Mouse (Mus musculus) CH12.LX (cell line): Measurements from ENCODE around the gene Stmn1. TPM values are rescaled to one million over a fixed set of nuclear protein-coding genes. Genes with fewer than 3 reads are reported as not detected.
A peak's percentile ranks its signal among the peaks of the same experiment; 100 is the strongest.

Source experiments
- DNase-seq: peaks from one replicate; pipeline ENCODE4 v3.0.0-alpha.2; 2013; ENCODE audit errors: extremely low read depth
- H3K27ac ChIP-seq: 2 replicates; pipeline ENCODE4 v1.5.1; 2012; ENCODE audit warnings: low read depth, mild to moderate bottlenecking, control low read depth, moderate library complexity; ENCODE audit not compliant: insufficient read depth
- H3K27me3 ChIP-seq: replicated peaks from 2 replicates; pipeline ENCODE3; 2012; ENCODE audit warnings: inconsistent platforms
- H3K36me3 ChIP-seq, 2 experiments: replicated peaks in 1 of 2; 2 replicates each; pipeline versions ENCODE3 to v1.6.1; 2012; ENCODE audit warnings: inconsistent platforms in 1 of 2, low read length in 1 of 2, mild to moderate bottlenecking in 1 of 2, mixed read lengths in 1 of 2, moderate library complexity in 1 of 2; ENCODE audit not compliant: control insufficient read depth in 1 of 2, insufficient read depth in 1 of 2
- H3K4me1 ChIP-seq, 2 experiments: 2 replicates each; pipeline ENCODE4 v1.6.1; 2012; ENCODE audit warnings: inconsistent platforms in 1 of 2, moderate library complexity in 1 of 2; ENCODE audit not compliant: insufficient read depth in 2 of 2, control insufficient read depth in 1 of 2
- H3K4me2 ChIP-seq: 2 replicates; pipeline ENCODE4 v1.6.1; 2012; ENCODE audit warnings: low read depth, mild to moderate bottlenecking, control low read depth; ENCODE audit not compliant: poor library complexity, insufficient read depth, severe bottlenecking
- H3K4me3 ChIP-seq, 3 experiments: fragments of 150-350 bp in 1 of 3; sonication (generic) in 1 of 3; replicated peaks in 1 of 3; 2 replicates each; pipeline versions ENCODE3 to v1.5.1; 2011 to 2012; ENCODE audit warnings: low read depth in 2 of 3, low read length in 2 of 3, mild to moderate bottlenecking in 2 of 3, moderate library complexity in 2 of 3, control low read depth in 1 of 3, improper control_type of control experiment in 1 of 3, inconsistent platforms in 1 of 3, mixed read lengths in 1 of 3; ENCODE audit not compliant: poor library complexity in 1 of 3
- H3K79me2 ChIP-seq: replicated peaks from 2 replicates; pipeline ENCODE4 v1.6.1; 2012; ENCODE audit warnings: mild to moderate bottlenecking, moderate library complexity; ENCODE audit not compliant: control insufficient read depth, poor library complexity, insufficient read depth, severe bottlenecking; ENCODE audit errors: extremely low read depth
- H3K9ac ChIP-seq: 2 replicates; pipeline ENCODE4 v1.6.1; 2012; ENCODE audit warnings: low read depth, mild to moderate bottlenecking, control low read depth, moderate library complexity; ENCODE audit not compliant: insufficient read depth
- H3K9me3 ChIP-seq: replicated peaks from 2 replicates; pipeline ENCODE3; 2012; ENCODE audit warnings: low read length, inconsistent platforms, mixed read lengths
- BHLHE40 ChIP-seq: IDR thresholded peaks from 2 replicates; pipeline ENCODE4 v1.6.1; 2011; ENCODE audit warnings: mild to moderate bottlenecking, low read depth, low read length, improper control_type of control experiment
- CHD1 ChIP-seq: IDR thresholded peaks from 2 replicates; pipeline ENCODE4 v1.6.1; 2012; ENCODE audit warnings: low read depth, low read length, improper control_type of control experiment, inconsistent platforms
- CHD2 ChIP-seq: IDR thresholded peaks from 2 replicates; pipeline ENCODE4 v1.6.1; 2011; ENCODE audit warnings: low read length, improper control_type of control experiment
- CTCF ChIP-seq, 2 experiments: IDR thresholded peaks in 1 of 2; conservative IDR thresholded peaks in 1 of 2; 2 replicates each; pipeline ENCODE4 v1.5.1; 2011 to 2012; ENCODE audit warnings: low read depth in 2 of 2, low read length in 2 of 2, improper control_type of control experiment in 1 of 2, inconsistent platforms in 1 of 2, mild to moderate bottlenecking in 1 of 2, moderate library complexity in 1 of 2
- E2F4 ChIP-seq: IDR thresholded peaks from 2 replicates; pipeline ENCODE4 v1.6.1; 2011; ENCODE audit warnings: low read depth, low read length, improper control_type of control experiment; ENCODE audit not compliant: insufficient replicate concordance
- ELF1 ChIP-seq: IDR thresholded peaks from 2 replicates; pipeline ENCODE4 v1.6.1; 2014; ENCODE audit warnings: low read depth, mild to moderate bottlenecking, inconsistent platforms, low read length, improper control_type of control experiment
- EP300 ChIP-seq: IDR thresholded peaks from 2 replicates; pipeline ENCODE4 v1.6.1; 2011; ENCODE audit warnings: low read length, improper control_type of control experiment
- ETS1 ChIP-seq: conservative IDR thresholded peaks from 2 replicates; pipeline ENCODE4 v1.6.1; 2012; ENCODE audit warnings: low read depth, mild to moderate bottlenecking, inconsistent platforms, low read length, improper control_type of control experiment, moderate library complexity
- GABPA ChIP-seq: IDR thresholded peaks from 2 replicates; pipeline ENCODE4 v1.6.1; 2012; ENCODE audit warnings: low read depth, low read length, improper control_type of control experiment, inconsistent platforms; ENCODE audit not compliant: insufficient replicate concordance
- HCFC1 ChIP-seq: IDR thresholded peaks from 2 replicates; pipeline ENCODE4 v1.6.1; 2012; ENCODE audit warnings: low read depth, mild to moderate bottlenecking, inconsistent platforms, low read length, improper control_type of control experiment
- IRF4 ChIP-seq: IDR thresholded peaks from 2 replicates; pipeline ENCODE4 v1.6.1; 2014; ENCODE audit warnings: low read depth, mild to moderate bottlenecking, inconsistent platforms, low read length, improper control_type of control experiment
- JUN ChIP-seq: IDR thresholded peaks from 2 replicates; pipeline ENCODE4 v1.6.1; 2011; ENCODE audit warnings: low read depth, mild to moderate bottlenecking, low read length, improper control_type of control experiment, moderate library complexity; ENCODE audit not compliant: insufficient read depth
- JUND ChIP-seq: conservative IDR thresholded peaks from 2 replicates; pipeline ENCODE4 v1.6.1; 2011; ENCODE audit warnings: low read depth, low read length, improper control_type of control experiment
- KAT2A ChIP-seq: IDR thresholded peaks from 2 replicates; pipeline ENCODE4 v1.6.1; 2012; ENCODE audit warnings: low read length, improper control_type of control experiment, inconsistent platforms; ENCODE audit not compliant: insufficient replicate concordance
- MAFK ChIP-seq: IDR thresholded peaks from 2 replicates; pipeline ENCODE4 v1.6.1; 2011; ENCODE audit warnings: low read length, improper control_type of control experiment; ENCODE audit not compliant: insufficient replicate concordance
- MAX ChIP-seq: IDR thresholded peaks from 2 replicates; pipeline ENCODE4 v1.6.1; 2011; ENCODE audit warnings: low read length, improper control_type of control experiment
- MAZ ChIP-seq: IDR thresholded peaks from 2 replicates; pipeline ENCODE4 v1.6.1; 2012; ENCODE audit warnings: low read depth, mild to moderate bottlenecking, inconsistent platforms, low read length, improper control_type of control experiment, moderate library complexity
- MEF2A ChIP-seq: IDR thresholded peaks from 2 replicates; pipeline ENCODE4 v1.6.1; 2014; ENCODE audit warnings: low read depth, mild to moderate bottlenecking, inconsistent platforms, low read length, improper control_type of control experiment, borderline replicate concordance
- MXI1 ChIP-seq: IDR thresholded peaks from 2 replicates; pipeline ENCODE4 v1.6.1; 2011; ENCODE audit warnings: mild to moderate bottlenecking, low read depth, low read length, improper control_type of control experiment
- MYC ChIP-seq: IDR thresholded peaks from 2 replicates; pipeline ENCODE4 v1.6.1; 2011; ENCODE audit warnings: low read depth, mild to moderate bottlenecking, improper control_type of control experiment, low read length
- NELFE ChIP-seq: IDR thresholded peaks from 2 replicates; pipeline ENCODE4 v1.6.1; 2011; ENCODE audit warnings: low read depth, low read length, improper control_type of control experiment
- NRF1 ChIP-seq: IDR thresholded peaks from 2 replicates; pipeline ENCODE4 v1.6.1; 2014; ENCODE audit warnings: low read depth, mild to moderate bottlenecking, inconsistent platforms, low read length, improper control_type of control experiment, moderate library complexity
- PAX5 ChIP-seq: IDR thresholded peaks from 2 replicates; pipeline ENCODE4 v1.6.1; 2012; ENCODE audit warnings: low read length, inconsistent platforms, mixed read lengths
- POLR2A ChIP-seq: IDR thresholded peaks from 2 replicates; pipeline ENCODE4 v1.6.1; 2011; ENCODE audit warnings: low read depth, mild to moderate bottlenecking, improper control_type of control experiment, low read length
- POLR2AphosphoS2 ChIP-seq: IDR thresholded peaks from 2 replicates; pipeline ENCODE4 v1.6.1; 2011; ENCODE audit warnings: low read depth, low read length, improper control_type of control experiment
- RAD21 ChIP-seq: IDR thresholded peaks from 2 replicates; pipeline ENCODE4 v1.6.1; 2011; ENCODE audit warnings: low read depth, mild to moderate bottlenecking, low read length, improper control_type of control experiment, moderate library complexity
- RCOR1 ChIP-seq: conservative IDR thresholded peaks from 2 replicates; pipeline ENCODE4 v1.6.1; 2012; ENCODE audit warnings: low read depth, mild to moderate bottlenecking, inconsistent platforms, low read length, improper control_type of control experiment
- SIN3A ChIP-seq: IDR thresholded peaks from 2 replicates; pipeline ENCODE4 v1.6.1; 2012; ENCODE audit warnings: low read length, improper control_type of control experiment, inconsistent platforms
- SMC3 ChIP-seq: IDR thresholded peaks from 2 replicates; pipeline ENCODE4 v1.6.1; 2011; ENCODE audit warnings: low read depth, low read length, improper control_type of control experiment
- TBP ChIP-seq: conservative IDR thresholded peaks from 2 replicates; pipeline ENCODE4 v1.6.1; 2011; ENCODE audit warnings: low read depth, low read length, improper control_type of control experiment
- TCF12 ChIP-seq: IDR thresholded peaks from 2 replicates; pipeline ENCODE4 v1.6.1; 2014; ENCODE audit warnings: low read depth, mild to moderate bottlenecking, inconsistent platforms, low read length, improper control_type of control experiment
- UBTF ChIP-seq: IDR thresholded peaks from 2 replicates; pipeline ENCODE4 v1.6.1; 2012; ENCODE audit warnings: low read depth, mild to moderate bottlenecking, inconsistent platforms, low read length, improper control_type of control experiment, moderate library complexity
- USF1 ChIP-seq: IDR thresholded peaks from 2 replicates; pipeline ENCODE4 v1.6.1; 2014; ENCODE audit warnings: low read depth, mild to moderate bottlenecking, inconsistent platforms, low read length, improper control_type of control experiment
- USF2 ChIP-seq: conservative IDR thresholded peaks from 2 replicates; pipeline ENCODE4 v1.6.1; 2011; ENCODE audit warnings: low read depth, low read length, improper control_type of control experiment
- ZC3H11A ChIP-seq: IDR thresholded peaks from 2 replicates; pipeline ENCODE4 v1.6.1; 2012; ENCODE audit warnings: low read depth, mild to moderate bottlenecking, inconsistent platforms, low read length, improper control_type of control experiment
- ZKSCAN1 ChIP-seq: IDR thresholded peaks from 2 replicates; pipeline ENCODE4 v1.6.1; 2012; ENCODE audit warnings: low read depth, inconsistent platforms, low read length, improper control_type of control experiment, borderline replicate concordance
- ZMIZ1 ChIP-seq: IDR thresholded peaks from 2 replicates; pipeline ENCODE4 v1.6.1; 2012; ENCODE audit warnings: low read depth, mild to moderate bottlenecking, inconsistent platforms, low read length, improper control_type of control experiment
- ZNF384 ChIP-seq: IDR thresholded peaks from 2 replicates; pipeline ENCODE4 v1.6.1; 2012; ENCODE audit warnings: low read depth, low read length, improper control_type of control experiment, inconsistent platforms
- dilution Hi-C: fragments of 300-500 bp; cut with MboI; formaldehyde crosslinking; loops from 2 replicates; pipeline ENCODE4 v1.14.3; 2020; ENCODE audit warnings: low sequenced_read_pairs; ENCODE audit not compliant: extremely low pct_unique_long_range_greater_than_20kb, extremely low pct_ligation_motif_present
- in situ Hi-C: fragments of 300-500 bp; cut with MboI; formaldehyde crosslinking; loops from 3 replicates; pipeline ENCODE4 v1.14.3; 2019; ENCODE audit warnings: low sequenced_read_pairs, low pct_ligation_motif_present, low pct_unique_long_range_greater_than_20kb, mixed read lengths
- polyA plus RNA-seq: library from polyadenylated mRNA; unstranded; fragments of >175 nt; gene quantifications from 2 replicates; pipeline ENCODE4 v1.2.1, GENCODE M21; 2012; ENCODE audit warnings: low read depth; ENCODE audit not compliant: insufficient read length
- total RNA-seq, 2 experiments: library from RNA; depleted of rRNA; stranded (reverse); fragments of 300-350 nt in 1 of 2; fragments of >200 nt in 1 of 2; gene quantifications; 2 replicates each; pipeline ENCODE4 v1.2.3; 2012 to 2014

Gene Stmn1
- 39.4 and 48.0 TPM in 2 replicates for total RNA-seq (2012; rRNA removed)
- total RNA-seq (2014; rRNA removed) = 31.2 and 33.6 TPM in 2 replicates
- 34.7 and 38.3 TPM in 2 replicates for polyA plus RNA-seq

GRCm38 (mm10) chr4:134468215-134468575 lies at the start of gene Stmn1:
Gene Stmn1, plus strand, starts transcription at chr4:134468320.
- Histone ChIP-seq H3K4me1 (peaks cover 3% of the 10 kb centered on the region in 2 experiments), H3K27me3 (peaks cover 43% of the 10 kb centered on the region), H3K9ac (peak within 1 kb of the TSS; percentile 69), H3K9me3 (peaks cover 7% of the 10 kb centered on the region), H3K4me2 (peak within 1 kb of the TSS; percentile 87), H3K36me3 (peaks cover 4 to 11% of the 10 kb centered on the region in 2 experiments)
- in situ Hi-C loops = no loop called here
- TF ChIP-seq JUN (no peak), PAX5 (no peak), POLR2AphosphoS2 (no peak), MAZ (no peak), ELF1 (no peak; the same call in 1 of the 2 replicates), MEF2A (0 out of 2 replicates have a peak, but pooled peaks have one; percentile 13), ZKSCAN1 (no peak), IRF4 (peak; percentile 32; the same call in 1 of the 2 replicates), UBTF (0 out of 2 replicates have a peak, but pooled peaks have one; percentile 37), BHLHE40 (peak; percentile 100), HCFC1 (peak; percentile 90), MXI1 (no peak; the same call in 1 of the 2 replicates), EP300 (no peak), CHD2 (0 out of 2 replicates have a peak, but pooled peaks have one; percentile 16), RAD21 (no peak), SMC3 (no peak), SIN3A (peak; percentile 56), USF1 (peak; percentile 98), TBP (no peak), TCF12 (peak; percentile 80), NELFE (peak; percentile 80), MAX (peak; percentile 98), ZC3H11A (no peak), POLR2A (peak; percentile 88), MYC (no peak), CTCF (conservative IDR thresholded peaks at IDR 0.05 in 1 of 2, IDR thresholded peaks at IDR 0.05 in 1 of 2; ENCODE audit: low read depth in 2 of 2, low read length in 2 of 2) (no peak), ZNF384 (no peak), USF2 (peak; percentile 93), RCOR1 (no peak), KAT2A (peak; percentile 68; the same call in 1 of the 2 replicates), E2F4 (no peak), MAFK (no peak), ETS1 (no peak), GABPA (no peak; the same call in 1 of the 2 replicates), CHD1 (no peak), NRF1 (peak; percentile 56), ZMIZ1 (peak; percentile 69), JUND (no peak)
- TF ChIP-seq, all 38 proteins: peak for 16
- Histone ChIP-seq H3K79me2 (no peaks in the 10 kb centered on the region; the same call in 1 of the 2 replicates), H3K27ac (no peak within 1 kb of the TSS), H3K4me3 (peak within 1 kb of the TSS; percentile 25 to 74 (median 67))
- DNase-seq = peak; percentile 81
- dilution Hi-C loops = no loop called here
